In genomic region chr9:31266013-31266659, GRCm38 (mm10) we compare ENCODE assay signal across 9 mouse cellular contexts. TPM values are rescaled to one million over a fixed set of nuclear protein-coding genes. Genes with fewer than 3 reads are reported as not detected.
DNase-seq lines count a peak whose midpoint lies in the region; ATAC-seq and TF ChIP-seq lines count a peak whose summit lies in the region.
"Had no signal": no experiment of that assay in that cellular context is flagged by ENCODE, and none has a peak within 500 bp of the region (broad histone marks: within the 10 kb centered on the region; RNA-seq: fewer than 3 reads in every experiment).

No protein-coding gene starts in this region.

- no peak for DNase-seq in forebrain, embryonic 10.5 days (ENCODE audit: extremely low spot score, low spot score)
- no peak for DNase-seq in CH12.LX (ENCODE audit: extremely low read depth)
- DNase-seq in heart, embryonic 10.5 days (ENCODE audit: low spot score), result no peak
- no peak for DNase-seq in spleen, adult 12 weeks (ENCODE audit: low spot score)
- DNase-seq in left cerebral cortex, postnatal 36 days (ENCODE audit: low spot score in 2 of 2), result no peak
- DNase-seq: cerebellum, adult 18-20 months had no signal

- no peak for TF ChIP-seq RAD21 in CH12.LX (IDR thresholded peaks at IDR 0.05; ENCODE audit: low read depth, low read length)

- intact Hi-C loops in left cerebral cortex, postnatal 36 days (cut with DNase I), result no loop called here

- no peak overlapping the region for H3K4me3 ChIP-seq in forebrain, embryonic 13.5 days
- H3K4me3 ChIP-seq in forebrain, embryonic 10.5 days, result no peak overlapping the region
- no peak overlapping the region for H3K4me3 ChIP-seq in CH12.LX (replicated peaks in 1 of 3; ENCODE audit: low read depth in 2 of 3, low read length in 2 of 3, poor library complexity in 1 of 3)
- H3K4me3 ChIP-seq in heart, embryonic 10.5 days, result no peak overlapping the region
- H3K4me3 ChIP-seq in lung, embryonic 16.5 days (ENCODE audit: low read length), result no peak overlapping the region

- dilution Hi-C loops in CH12.LX (cut with MboI; ENCODE audit: extremely low pct_ligation_motif_present, extremely low pct_unique_long_range_greater_than_20kb, low sequenced_read_pairs), result no loop called here

- no peaks in the 10 kb centered on the region for H3K27me3 ChIP-seq in forebrain, embryonic 13.5 days
- H3K27me3 ChIP-seq in forebrain, embryonic 10.5 days (ENCODE audit: poor library complexity, severe bottlenecking), result no peaks in the 10 kb centered on the region
- no peaks in the 10 kb centered on the region for H3K27me3 ChIP-seq in CH12.LX (replicated peaks)
- H3K27me3 ChIP-seq in heart, embryonic 10.5 days (ENCODE audit: insufficient read depth, poor library complexity, severe bottlenecking), result no peaks in the 10 kb centered on the region
- no peaks in the 10 kb centered on the region for H3K27me3 ChIP-seq in lung, embryonic 16.5 days (ENCODE audit: control insufficient read depth, insufficient read depth, low read depth, low read length)

- H3K27ac ChIP-seq in forebrain, embryonic 13.5 days, result peak overlapping the region; percentile 51
- no peak overlapping the region for H3K27ac ChIP-seq in forebrain, embryonic 10.5 days
- no peak overlapping the region for H3K27ac ChIP-seq in CH12.LX (ENCODE audit: insufficient read depth, low read depth)
- peak overlapping the region; percentile 53; the same call in 1 of the 2 replicates for H3K27ac ChIP-seq in heart, embryonic 10.5 days
- H3K27ac ChIP-seq in lung, embryonic 16.5 days (ENCODE audit: low read length), result peak overlapping the region; percentile 72

- 55% methylated on average over 5 of the region's 5 CpGs for WGBS in forebrain, embryonic 13.5 days
- WGBS in forebrain, embryonic 10.5 days, result 76% methylated on average over 5 of the region's 5 CpGs
- 31% methylated on average over 5 of the region's 5 CpGs for WGBS in heart, embryonic 10.5 days
- WGBS in lung, embryonic 16.5 days, result 31% methylated on average over 5 of the region's 5 CpGs

- TF ChIP-seq CTCF in CH12.LX (conservative IDR thresholded peaks at IDR 0.05 in 1 of 2, IDR thresholded peaks at IDR 0.05 in 1 of 2; ENCODE audit: low read depth in 2 of 2, low read length in 2 of 2), result no peak

- H3K4me1 ChIP-seq in forebrain, embryonic 13.5 days, result peaks cover 11% of the 10 kb centered on the region
- peaks cover 6% of the 10 kb centered on the region for H3K4me1 ChIP-seq in forebrain, embryonic 10.5 days
- peaks cover 4 to 27% of the 10 kb centered on the region in 2 experiments; a peak in 3 of 4 replicates for H3K4me1 ChIP-seq in CH12.LX (ENCODE audit: control insufficient read depth in 1 of 2, insufficient read depth in 2 of 2)
- H3K4me1 ChIP-seq in heart, embryonic 10.5 days, result peaks cover 30% of the 10 kb centered on the region
- peaks cover 13% of the 10 kb centered on the region for H3K4me1 ChIP-seq in lung, embryonic 16.5 days (replicated peaks; ENCODE audit: control insufficient read depth, insufficient read depth, low read length)

- peak; percentile 29; the same call in 1 of the 2 replicates for TF ChIP-seq EP300 in CH12.LX (IDR thresholded peaks at IDR 0.05; ENCODE audit: low read length)

- H3K36me3 ChIP-seq in forebrain, embryonic 13.5 days (ENCODE audit: poor library complexity, severe bottlenecking), result no peaks in the 10 kb centered on the region
- no peaks in the 10 kb centered on the region for H3K36me3 ChIP-seq in forebrain, embryonic 10.5 days (replicated peaks)
- no peaks in the 10 kb centered on the region for H3K36me3 ChIP-seq in CH12.LX (replicated peaks in 1 of 2; ENCODE audit: control insufficient read depth in 1 of 2, insufficient read depth in 1 of 2, low read length in 1 of 2)
- no peaks in the 10 kb centered on the region for H3K36me3 ChIP-seq in heart, embryonic 10.5 days
- no peaks in the 10 kb centered on the region for H3K36me3 ChIP-seq in lung, embryonic 16.5 days (ENCODE audit: control insufficient read depth, insufficient read depth, low read length)

- peak; percentile 75; the same call in 1 of the 2 replicates for ATAC-seq in forebrain, embryonic 13.5 days
- ATAC-seq in lung, embryonic 16.5 days (ENCODE audit: low read depth), result peak; percentile 81
- ATAC-seq in CD4-positive, CD25-positive, alpha-beta regulatory T cell, adult 4 months, result no peak

- H3K79me2 ChIP-seq in CH12.LX (replicated peaks; ENCODE audit: control insufficient read depth, extremely low read depth, insufficient read depth, poor library complexity, severe bottlenecking), result no peaks in the 10 kb centered on the region

- TF ChIP-seq POLR2A in CH12.LX (IDR thresholded peaks at IDR 0.05; ENCODE audit: low read depth, low read length), result no peak

- no peak overlapping the region for H3K4me2 ChIP-seq in forebrain, embryonic 13.5 days
- H3K4me2 ChIP-seq in CH12.LX (ENCODE audit: insufficient read depth, low read depth, poor library complexity, severe bottlenecking), result peak overlapping the region; percentile 40; the same call in 1 of the 2 replicates
- no peak overlapping the region; the same call in 1 of the 2 replicates for H3K4me2 ChIP-seq in lung, embryonic 16.5 days (ENCODE audit: low read depth, low read length)

- no peak overlapping the region for H3K9ac ChIP-seq in forebrain, embryonic 13.5 days
- no peak overlapping the region; the same call in 1 of the 2 replicates for H3K9ac ChIP-seq in CH12.LX (ENCODE audit: insufficient read depth, low read depth)
- H3K9ac ChIP-seq in lung, embryonic 16.5 days (ENCODE audit: low read length), result no peak overlapping the region; the same call in 1 of the 2 replicates

- no peaks in the 10 kb centered on the region for H3K9me3 ChIP-seq in forebrain, embryonic 13.5 days (replicated peaks)
- H3K9me3 ChIP-seq in forebrain, embryonic 10.5 days, result no peaks in the 10 kb centered on the region
- peaks cover 2% of the 10 kb centered on the region for H3K9me3 ChIP-seq in CH12.LX (replicated peaks; ENCODE audit: low read length)
- no peaks in the 10 kb centered on the region for H3K9me3 ChIP-seq in heart, embryonic 10.5 days
- no peaks in the 10 kb centered on the region for H3K9me3 ChIP-seq in lung, embryonic 16.5 days (ENCODE audit: control insufficient read depth, low read length)

- in situ Hi-C loops in CH12.LX (cut with MboI; ENCODE audit: low pct_ligation_motif_present, low pct_unique_long_range_greater_than_20kb, low sequenced_read_pairs), result no loop called here

TF ChIP-seq in CH12.LX, 34 proteins besides CTCF, POLR2A, EP300 and RAD21:
- TF ChIP-seq MEF2A (IDR thresholded peaks at IDR 0.05; ENCODE audit: borderline replicate concordance, low read depth, low read length) (0 out of 2 replicates have a peak, but pooled peaks have one; percentile 1), MYC (IDR thresholded peaks at IDR 0.05; ENCODE audit: low read depth, low read length) (no peak)
TF ChIP-seq in CH12.LX: peak in this region for 1.

RNA-seq across cellular contexts. Expression of gene Prdm10, which starts 14.2 kb away (rescaled TPM):
- polyA plus RNA-seq in forebrain, embryonic 13.5 days (2015; fragmentation: Nextera tagmentation; extraction: Ambion mirVana), result 8.6 and 8.8 TPM in 2 replicates
- 8.2 and 8.9 TPM in 2 replicates for polyA plus RNA-seq in forebrain, embryonic 10.5 days (2016; fragmentation: Nextera tagmentation; extraction: Ambion mirVana)
- total RNA-seq in CH12.LX (2012; rRNA removed), result 4.5 TPM in 2 replicates
- total RNA-seq in CH12.LX (2014; rRNA removed), result 3.9 and 4.7 TPM in 2 replicates
- polyA plus RNA-seq in CH12.LX (2012; ENCODE audit: insufficient read length, low read depth), result 5.2 and 6.7 TPM in 2 replicates
- polyA plus RNA-seq in heart, embryonic 10.5 days (2016; fragmentation: Nextera tagmentation; extraction: Ambion mirVana), result 5.3 and 5.6 TPM in 2 replicates
- polyA plus RNA-seq in lung, embryonic 16.5 days (2015; fragmentation: Nextera tagmentation; extraction: Ambion mirVana), result 4.6 and 4.8 TPM in 2 replicates
- polyA plus RNA-seq in CD4-positive, CD25-positive, alpha-beta regulatory T cell, adult 4 months (2017; shearing (Covaris generic)), result 10 to 100 TPM in 1 of 2 experiments, 1 to 10 TPM in 1; 9.6 to 10.1 TPM
- 10 to 100 TPM; 17.1 to 24.3 TPM for total RNA-seq in left cerebral cortex, postnatal 36 days (2021)

RNA-seq across cellular contexts. Expression of gene Aplp2, which starts 54.5 kb away (rescaled TPM):
- polyA plus RNA-seq in forebrain, embryonic 13.5 days (2015; fragmentation: Nextera tagmentation; extraction: Ambion mirVana), result 181 and 195 TPM in 2 replicates
- polyA plus RNA-seq in forebrain, embryonic 10.5 days (2016; fragmentation: Nextera tagmentation; extraction: Ambion mirVana), result 206 and 216 TPM in 2 replicates
- total RNA-seq in CH12.LX (2012; rRNA removed) (26.0 and 30.4 TPM in 2 replicates), CH12.LX (2014; rRNA removed) (39.1 and 44.3 TPM in 2 replicates)
- polyA plus RNA-seq in CH12.LX (2012; ENCODE audit: insufficient read length, low read depth), result 52.7 and 55.1 TPM in 2 replicates
- polyA plus RNA-seq in heart, embryonic 10.5 days (2016; fragmentation: Nextera tagmentation; extraction: Ambion mirVana), result 257 and 312 TPM in 2 replicates
- polyA plus RNA-seq in lung, embryonic 16.5 days (2015; fragmentation: Nextera tagmentation; extraction: Ambion mirVana), result 506 and 518 TPM in 2 replicates
- 10 to 100 TPM; 82.6 to 83.2 TPM for polyA plus RNA-seq in CD4-positive, CD25-positive, alpha-beta regulatory T cell, adult 4 months (2017; shearing (Covaris generic))
- 100 to 1,000 TPM; 563 to 569 TPM for total RNA-seq in left cerebral cortex, postnatal 36 days (2021)

Comparison
In these comparisons a context has a peak if more than half of its experiments do, and no peak if none do; other contexts are left out.
1. H3K27ac ChIP-seq: peak in forebrain, embryonic 13.5 days (single experiment), heart, embryonic 10.5 days (single experiment) and lung, embryonic 16.5 days (single experiment); none in forebrain, embryonic 10.5 days (single experiment) and CH12.LX (single experiment).